Comparison of ENCODE assay signal across 21 mouse cellular contexts in the genomic region with DNA sequence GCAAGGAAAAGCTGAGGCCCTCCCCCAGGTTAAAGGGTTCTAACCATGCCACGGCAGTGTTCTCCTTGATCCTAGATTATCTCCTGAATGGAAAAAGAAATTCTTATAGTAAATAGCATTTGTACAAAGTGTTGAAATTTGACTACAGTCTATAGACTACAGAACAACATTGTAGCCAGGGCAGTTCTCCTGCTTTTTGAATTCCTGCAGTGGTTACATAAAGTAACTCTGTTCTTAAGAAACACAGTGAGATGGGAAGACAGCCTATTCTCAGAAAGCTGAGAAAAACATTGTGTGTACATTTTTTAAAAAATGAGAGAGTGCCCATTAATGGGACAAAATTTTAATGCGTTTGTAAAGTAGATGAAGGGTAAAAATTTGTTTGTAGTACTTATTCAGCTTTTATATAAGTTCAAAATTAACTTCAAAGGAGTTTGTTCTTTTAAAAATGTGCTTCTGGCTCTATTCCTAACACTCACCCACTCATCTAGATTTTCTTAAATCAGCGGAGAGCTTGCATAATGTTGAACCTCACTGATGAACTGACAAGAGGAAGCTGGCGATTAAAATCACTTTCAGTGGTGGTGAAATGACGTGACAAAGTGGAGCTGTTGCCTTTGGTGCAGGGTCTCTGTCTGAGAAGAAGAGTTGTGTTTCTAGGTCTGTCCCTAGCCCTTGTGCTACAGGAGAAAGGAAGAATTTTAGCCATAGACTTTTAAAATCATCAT. TPM values are rescaled to one million over a fixed set of nuclear protein-coding genes. Genes with fewer than 3 reads are reported as not detected.
DNase-seq lines count a peak whose midpoint lies in the region.
"Had no signal": no experiment of that assay in that cellular context is flagged by ENCODE, and none has a peak within 500 bp of the region (broad histone marks: within the 10 kb centered on the region; RNA-seq: fewer than 3 reads in every experiment).

No protein-coding gene starts in this region.

- peak; percentile 36 for DNase-seq in left cerebral cortex, adult 11 months (ENCODE audit: low spot score)
- no peak for DNase-seq in left cerebral cortex, postnatal 4 days
- peak; percentile 35 for DNase-seq in right cerebral cortex, adult 18-20 months
- no peak for DNase-seq in right cerebral cortex, postnatal 4 days
- DNase-seq in lung, postnatal 25 days (ENCODE audit: low spot score), result peak; percentile 43
- DNase-seq in Muller cell, postnatal 12 days (ENCODE audit: inconsistent ontology term), result no peak
- no peak for DNase-seq in natural killer cell, adult 2 months (ENCODE audit: low spot score in 2 of 2)
- DNase-seq: adrenal gland, adult 2 months; B cell, adult 2 months; cerebellum, adult 11-12 months; cerebellum, postnatal 10 days; gastrocnemius, postnatal 10 days; heart, postnatal 10 days; kidney, postnatal 25 days; liver, postnatal 0 days; right cerebral cortex, postnatal 14 days; spleen, adult 18-20 months; thymus, adult 18-20 months had no signal

- intact Hi-C loops in left cerebral cortex, postnatal 4 days (cut with DNase I), result loop anchor here (5.0 kb wide), 1 partner anchor 98 kb away; the partner anchor contains the start of gene Katnbl1

RNA-seq across cellular contexts. Expression of gene Chrm5, which starts 5.4 kb away (rescaled TPM):
- total RNA-seq in left cerebral cortex, postnatal 4 days (2021), result 1 to 10 TPM; 3.4 to 4.2 TPM
- total RNA-seq: adrenal gland, adult 2 months; CH12.LX; G1E; heart, postnatal 10 days; monocyte, adult 5-6 weeks had no signal

RNA-seq across cellular contexts. Expression of gene Aven, which starts 17.6 kb away (rescaled TPM):
- 10 to 100 TPM in 1 of 2 experiments, 1 to 10 TPM in 1; 7.3 to 10.8 TPM for total RNA-seq in left cerebral cortex, postnatal 4 days (2021)

RNA-seq across cellular contexts. Expression of gene Emc7, which starts 20.4 kb away (rescaled TPM):
- total RNA-seq in left cerebral cortex, postnatal 4 days (2021), result 10 to 100 TPM; 20.7 to 23.3 TPM

Comparison
In these comparisons a context has a peak if more than half of its experiments do, and no peak if none do; other contexts are left out.
1. DNase-seq: peak in left cerebral cortex, adult 11 months (single experiment), right cerebral cortex, adult 18-20 months (single experiment) and lung, postnatal 25 days (single experiment); none in left cerebral cortex, postnatal 4 days (single experiment), right cerebral cortex, postnatal 4 days (single experiment), Muller cell, postnatal 12 days (single experiment) and natural killer cell, adult 2 months (0 of 2).